Mouse (Mus musculus) yolk sac, embryonic 10.5 days (tissue): ENCODE results near the gene Ddx6.
"Not testable (repeated sequence)": the region's sequence is repeated elsewhere in the genome, so short reads cannot be mapped to it uniquely, and the experiment has no call there.

Experiments
- DNase-seq: peaks from one replicate; pipeline ENCODE4 v3.0.0-alpha.2; 2017; ENCODE audit warnings: low spot score

Gene Ddx6

DNA sequence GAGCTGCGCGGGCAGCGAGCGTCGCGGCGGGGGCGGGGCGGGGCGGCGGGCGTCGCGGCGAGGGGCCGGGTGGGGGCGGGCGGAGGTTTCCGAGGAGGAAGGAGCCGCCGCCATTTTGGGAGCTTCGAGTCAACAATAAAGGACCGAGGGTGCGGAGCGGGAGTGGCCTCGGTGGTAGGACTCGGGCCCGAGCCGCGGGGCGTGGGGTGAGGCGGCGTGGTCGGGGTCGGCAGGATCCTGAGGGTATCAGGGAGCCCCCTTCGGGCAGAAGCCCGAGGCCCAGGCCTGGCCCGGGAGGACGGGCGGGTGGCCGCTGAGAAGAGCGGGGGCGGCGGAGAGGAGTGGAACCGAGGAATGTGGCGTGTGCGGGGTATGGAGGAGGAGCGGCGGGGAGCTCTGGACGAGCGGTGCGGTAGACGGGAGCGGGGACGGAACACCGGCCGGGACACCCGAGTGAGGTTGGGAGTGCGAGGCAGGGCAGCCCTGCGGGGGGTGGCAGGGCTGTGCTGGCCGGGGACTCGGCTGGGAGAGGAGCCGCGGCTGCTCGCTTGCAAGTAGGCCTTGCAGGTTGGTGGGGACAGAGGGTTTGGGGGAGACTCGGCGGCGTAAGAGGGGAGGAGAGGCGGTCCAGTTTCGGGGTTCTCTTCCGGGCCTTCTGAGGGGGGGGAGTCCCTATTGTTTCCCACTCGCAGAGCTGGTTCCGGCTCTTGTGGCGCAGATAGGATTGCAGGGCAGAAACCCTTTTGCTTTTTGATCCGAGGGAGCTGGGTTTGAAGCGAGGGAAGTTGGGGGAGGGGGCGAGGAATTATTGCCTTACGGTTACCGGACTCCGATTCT is at the start of gene Ddx6:
TSS of gene Ddx6 (plus strand) at position 114 of the 837 bp plus-strand sequence.
- peak; percentile 75 for DNase-seq

DNA sequence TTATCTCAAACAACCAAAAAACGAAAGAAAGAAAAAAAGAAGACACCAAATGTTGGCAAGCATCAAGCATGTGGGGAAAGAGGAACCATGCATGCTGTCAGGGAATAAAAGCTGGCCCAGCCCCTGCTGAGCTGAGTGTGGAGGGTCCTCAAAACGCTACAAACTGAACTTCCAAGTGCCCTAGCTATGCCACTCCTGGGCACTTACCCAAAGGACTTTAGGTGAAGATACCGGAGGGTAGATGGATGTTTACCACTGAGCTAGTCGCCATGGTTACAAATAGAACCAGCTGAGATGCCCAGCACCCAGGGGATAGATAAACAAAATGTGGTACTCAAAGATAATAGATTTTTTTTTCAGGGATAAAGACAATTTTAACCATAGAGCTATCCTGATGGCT is 43.1 kb upstream of the Ddx6 start, which contains the start of gene Cxcr5:
TSS of gene Cxcr5 (minus strand) at position 281 of the 400 bp plus-strand sequence.
- DNase-seq: no peak

DNA sequence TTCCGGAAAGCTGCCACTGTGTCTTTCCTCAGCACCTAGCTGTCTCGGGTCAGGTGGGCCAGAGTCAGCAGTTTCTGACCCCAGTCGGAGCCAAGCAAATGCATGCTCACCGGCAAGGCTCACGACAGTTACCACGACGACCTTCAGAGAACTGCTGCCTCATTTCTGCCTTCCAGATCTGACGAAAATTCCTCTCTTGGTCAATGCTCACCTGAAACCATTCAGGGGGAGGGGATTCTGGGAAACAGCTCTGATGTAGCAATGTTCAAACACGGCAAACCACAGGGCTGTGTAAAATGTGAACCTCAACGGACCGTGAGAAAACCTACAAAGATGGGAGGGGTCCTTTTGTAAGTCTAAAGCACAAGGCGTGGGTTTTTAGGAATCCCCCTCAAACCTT is 41.8 kb upstream of the Ddx6 start:
- DNase-seq: peak; percentile 28

DNA sequence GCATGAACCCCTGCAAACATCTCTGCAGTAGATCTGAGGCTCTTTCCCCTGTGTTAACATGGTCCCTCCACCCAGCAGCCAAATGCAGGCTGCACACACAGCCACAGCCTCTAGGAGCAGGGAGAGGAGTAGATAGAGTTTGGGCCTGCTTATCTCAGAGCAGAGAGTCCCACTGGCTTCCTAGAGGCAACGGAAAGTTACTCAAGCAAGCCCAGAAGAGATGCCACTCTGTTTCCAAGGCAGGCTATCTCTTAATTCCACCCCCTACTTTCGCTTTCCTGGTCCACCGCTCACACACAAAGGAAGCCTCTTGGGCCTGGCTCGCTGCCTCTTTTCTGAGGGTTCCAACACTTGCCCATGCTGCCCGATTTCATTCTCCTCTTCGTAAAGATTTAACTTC is 39.3 kb upstream of the Ddx6 start:
- DNase-seq: no peak

DNA sequence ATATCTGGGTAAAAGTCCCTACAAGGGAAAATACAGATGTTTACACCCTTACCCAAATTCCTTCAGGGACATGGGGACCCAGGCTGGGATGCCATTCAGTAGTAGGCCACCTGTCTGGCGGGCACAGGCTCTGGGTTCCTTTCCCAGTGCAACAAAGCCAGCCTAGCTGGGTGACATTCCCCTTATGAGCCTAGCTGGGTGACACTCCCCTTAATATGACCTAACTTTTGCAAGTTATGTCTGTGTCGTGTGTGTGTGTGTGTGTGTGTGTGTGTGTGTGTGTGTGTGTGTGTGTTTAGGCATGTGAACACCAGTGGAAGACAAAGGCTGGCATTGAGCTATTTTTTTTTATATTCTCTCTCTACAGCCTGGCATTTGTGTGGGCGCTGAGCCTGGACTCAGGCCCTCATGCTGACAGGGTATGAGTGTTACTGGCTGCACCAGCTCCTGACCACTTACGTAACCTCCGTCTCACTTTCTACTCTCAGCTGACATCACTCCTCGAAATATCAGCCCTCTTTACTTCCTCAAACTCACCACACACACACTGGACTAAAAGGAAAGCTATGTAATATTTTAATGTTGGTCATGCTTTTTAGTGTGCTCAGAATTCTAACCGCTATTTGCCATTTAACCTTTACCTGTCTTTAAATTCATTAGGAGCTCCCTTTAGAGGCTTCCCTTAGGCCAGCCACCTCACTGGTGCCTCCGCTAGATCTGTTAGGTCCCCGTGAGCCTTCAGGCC is 37.2 kb upstream of the Ddx6 start:
- no peak for DNase-seq

DNA sequence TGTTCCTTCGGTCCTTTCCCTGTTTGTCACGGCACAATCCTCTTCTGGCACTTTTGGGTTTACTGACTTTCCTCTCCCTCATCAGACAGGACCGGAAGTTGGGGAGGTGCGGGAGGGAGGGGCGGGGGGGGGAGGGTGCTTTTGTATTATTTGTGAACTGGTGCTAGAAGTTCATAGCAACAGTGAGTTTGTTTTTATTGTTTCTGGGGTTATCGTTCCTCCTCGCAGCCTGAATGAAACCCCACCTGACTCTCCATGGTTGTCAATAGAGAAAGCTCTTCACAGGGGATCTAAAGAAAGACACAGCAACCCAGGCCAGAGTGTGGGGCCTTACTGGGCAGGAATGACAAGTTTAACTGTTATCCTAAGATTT is 36.6 kb upstream of the Ddx6 start:
- DNase-seq: no peak

DNA sequence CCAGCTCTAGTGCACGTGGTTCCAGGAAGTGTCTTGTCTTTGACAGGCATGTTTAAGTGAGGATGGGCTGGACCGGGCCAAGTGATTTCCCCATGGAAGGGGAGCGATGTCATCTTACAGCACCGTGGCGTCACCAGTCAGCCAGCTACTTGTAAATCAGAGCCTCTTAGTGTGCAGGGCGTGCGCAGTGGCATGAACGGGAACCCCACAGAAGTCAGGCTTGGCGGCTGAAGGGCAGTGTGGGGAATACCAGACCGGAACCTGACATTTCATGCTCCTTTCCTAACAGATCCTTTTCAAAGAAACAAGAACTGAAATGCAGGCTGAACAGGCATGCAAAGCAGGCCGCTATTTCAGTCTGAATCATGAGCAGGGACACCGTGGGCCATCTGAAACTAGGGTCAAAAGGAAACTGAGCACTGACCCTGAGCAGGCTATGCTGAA is 33.7 kb upstream of the Ddx6 start:
- DNase-seq: no peak

DNA sequence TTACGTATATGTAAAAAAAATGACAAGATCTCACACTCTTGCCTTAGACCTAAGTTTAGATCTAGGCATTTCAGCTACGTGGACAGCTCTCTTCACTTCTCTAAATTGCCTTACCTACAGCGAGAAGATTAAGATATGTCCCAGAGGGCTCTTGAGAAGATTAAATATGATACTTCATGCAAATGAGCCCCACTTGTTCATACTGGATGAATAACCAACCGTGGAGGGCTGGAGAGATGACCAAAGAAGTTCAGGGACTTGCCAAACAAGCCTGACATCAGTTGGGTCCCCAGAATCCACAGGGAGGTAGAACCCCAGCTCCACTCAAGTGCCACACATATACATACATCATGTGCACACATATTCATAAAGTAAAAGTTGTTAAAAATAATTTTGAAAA is 31.4 kb upstream of the Ddx6 start:
- DNase-seq: no peak

DNA sequence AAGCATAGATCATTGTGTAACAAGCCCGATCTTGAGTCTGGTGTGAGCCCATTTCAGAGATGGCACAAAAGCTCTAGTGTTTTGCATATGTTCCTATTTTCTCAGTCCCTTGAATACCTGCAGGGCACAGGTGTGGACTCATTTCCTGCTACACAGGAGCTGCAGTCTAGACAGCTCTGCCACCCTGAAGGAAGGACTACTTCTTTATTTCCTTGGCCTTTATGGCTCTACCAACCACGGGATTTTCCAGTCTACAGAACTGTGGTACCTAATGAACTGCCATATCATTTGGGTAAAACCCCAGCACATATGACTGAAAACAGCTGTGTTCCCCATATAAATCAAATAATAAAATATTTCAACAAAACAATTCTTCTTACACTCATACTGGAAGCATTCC is 29.6 kb upstream of the Ddx6 start:
- DNase-seq: no peak

DNA sequence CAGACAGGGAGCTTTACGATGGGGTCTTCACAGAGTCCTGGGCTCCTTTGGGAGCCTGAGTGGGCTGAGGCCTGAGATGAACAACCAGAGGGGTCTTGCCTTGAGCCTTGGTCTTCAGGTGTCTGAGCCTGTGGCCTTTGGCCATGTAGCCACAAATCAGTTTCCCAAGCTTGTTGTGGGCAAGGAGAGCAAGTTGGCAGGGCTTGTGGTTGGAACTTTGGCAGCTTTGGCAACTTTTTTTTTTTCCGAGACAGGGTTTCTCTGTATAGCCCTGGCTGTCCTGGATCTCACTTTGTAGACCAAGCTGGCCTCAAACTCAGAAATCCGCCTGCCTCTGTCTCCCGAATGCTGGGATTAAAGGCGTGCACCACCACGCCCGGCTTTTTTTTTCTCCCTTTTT is 28.6 kb upstream of the Ddx6 start:
- not testable (repeated sequence) for DNase-seq

DNA sequence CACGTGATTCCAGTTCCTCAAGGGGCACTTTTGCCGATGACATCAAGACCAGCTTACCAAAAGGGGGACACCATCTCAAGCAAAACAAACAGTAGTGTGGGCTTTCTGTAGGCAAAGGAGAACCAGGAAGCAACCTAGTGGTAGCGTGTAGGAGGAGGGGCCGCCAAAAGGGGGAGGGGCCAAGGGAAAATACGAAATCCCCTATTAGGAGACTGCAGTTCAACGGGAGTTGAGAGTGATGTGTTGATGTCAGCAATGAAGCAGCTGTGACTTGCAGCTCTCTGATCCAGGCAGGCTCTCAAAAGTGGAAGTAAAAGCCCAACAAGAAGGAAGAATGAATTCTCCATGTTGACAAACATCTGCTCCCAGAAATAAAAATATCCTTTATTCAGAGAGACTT is 25.3 kb upstream of the Ddx6 start:
- no peak for DNase-seq

DNA sequence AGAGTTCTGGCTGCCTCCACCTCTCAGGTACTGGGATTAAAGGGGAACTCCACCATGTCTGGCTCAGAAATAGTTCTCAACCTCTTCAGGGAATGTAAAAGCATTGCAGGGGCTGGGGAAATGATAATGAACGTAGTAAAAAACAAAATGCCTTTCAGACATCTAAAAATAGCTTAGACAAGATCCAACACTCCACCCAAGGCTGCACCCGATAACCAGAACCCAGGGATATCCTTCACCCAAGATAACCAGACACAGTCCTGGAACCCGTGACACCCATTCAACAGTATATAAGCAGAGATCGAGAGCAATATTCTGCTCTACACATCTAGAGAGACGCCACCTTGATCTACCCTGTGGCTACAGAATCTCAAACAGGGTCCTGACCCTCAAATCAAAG is 24.6 kb upstream of the Ddx6 start:
- DNase-seq: no peak

DNA sequence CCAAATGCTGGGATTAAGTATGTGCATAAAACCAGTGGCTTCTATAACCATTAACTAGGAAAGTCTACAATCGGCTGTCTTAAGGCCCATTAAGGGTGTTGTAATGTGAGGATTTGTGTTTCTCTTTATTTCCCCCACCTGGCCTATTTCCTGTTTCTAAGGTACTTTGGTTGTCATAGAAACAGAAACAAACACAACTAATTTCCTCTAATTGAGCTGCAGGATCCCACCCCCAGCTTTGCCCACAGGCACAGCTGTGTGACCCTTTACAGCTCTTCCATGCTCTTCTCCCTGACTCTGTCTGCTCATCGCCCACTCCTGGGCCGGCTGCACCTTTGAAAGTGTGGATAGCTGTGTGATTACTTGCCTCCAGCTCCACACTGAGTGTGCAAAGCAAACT is 23.3 kb upstream of the Ddx6 start:
- peak; percentile 20 for DNase-seq

DNA sequence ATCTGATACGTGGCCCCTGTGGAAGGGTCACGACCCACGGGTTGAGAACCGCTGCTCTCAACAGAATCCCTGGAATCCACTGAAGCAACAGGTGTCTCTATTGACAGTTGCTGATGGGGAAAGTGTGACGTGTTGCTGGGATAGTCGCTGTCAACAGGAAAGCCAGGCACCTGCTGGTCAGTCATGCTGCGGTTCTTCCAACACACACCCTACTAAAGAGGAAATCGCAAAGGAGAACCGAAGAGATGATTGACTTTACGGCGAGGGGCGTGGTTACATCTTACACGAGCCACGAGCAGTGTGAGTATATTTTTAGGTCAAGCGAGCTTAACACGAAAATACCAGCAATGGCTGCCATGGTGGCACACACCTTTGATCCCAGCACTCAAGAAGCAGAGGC is 22.3 kb upstream of the Ddx6 start:
- no peak for DNase-seq

DNA sequence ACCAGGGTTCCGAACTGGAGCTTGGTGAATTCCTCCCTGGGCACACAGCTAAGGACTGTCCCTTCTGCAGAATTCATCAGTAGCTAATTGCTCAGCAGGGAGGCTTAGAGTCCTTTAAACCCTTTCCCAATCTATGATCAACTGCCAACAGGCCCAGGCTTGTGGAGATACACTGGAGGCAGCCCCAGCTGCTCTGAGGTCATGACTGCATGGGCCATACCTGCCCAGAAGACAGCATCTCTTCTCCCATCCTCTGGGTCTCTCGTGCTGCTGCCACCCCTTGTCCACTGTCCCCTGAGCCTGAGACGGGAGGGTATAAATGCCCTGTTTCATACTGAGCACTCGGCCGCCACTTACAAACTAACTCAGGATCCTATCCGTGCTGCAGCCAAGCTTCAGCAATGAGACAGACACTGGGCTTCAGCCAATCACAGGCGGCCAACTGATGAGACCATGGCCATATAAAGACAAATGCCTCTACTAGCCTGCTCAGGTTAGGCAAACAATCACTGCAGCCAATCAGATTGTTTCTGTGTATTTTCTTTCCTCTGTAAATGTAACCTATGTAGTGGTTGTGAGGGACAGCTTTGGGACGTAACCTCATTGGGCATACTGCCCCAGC is 17.9 kb upstream of the Ddx6 start:
- no peak for DNase-seq

DNA sequence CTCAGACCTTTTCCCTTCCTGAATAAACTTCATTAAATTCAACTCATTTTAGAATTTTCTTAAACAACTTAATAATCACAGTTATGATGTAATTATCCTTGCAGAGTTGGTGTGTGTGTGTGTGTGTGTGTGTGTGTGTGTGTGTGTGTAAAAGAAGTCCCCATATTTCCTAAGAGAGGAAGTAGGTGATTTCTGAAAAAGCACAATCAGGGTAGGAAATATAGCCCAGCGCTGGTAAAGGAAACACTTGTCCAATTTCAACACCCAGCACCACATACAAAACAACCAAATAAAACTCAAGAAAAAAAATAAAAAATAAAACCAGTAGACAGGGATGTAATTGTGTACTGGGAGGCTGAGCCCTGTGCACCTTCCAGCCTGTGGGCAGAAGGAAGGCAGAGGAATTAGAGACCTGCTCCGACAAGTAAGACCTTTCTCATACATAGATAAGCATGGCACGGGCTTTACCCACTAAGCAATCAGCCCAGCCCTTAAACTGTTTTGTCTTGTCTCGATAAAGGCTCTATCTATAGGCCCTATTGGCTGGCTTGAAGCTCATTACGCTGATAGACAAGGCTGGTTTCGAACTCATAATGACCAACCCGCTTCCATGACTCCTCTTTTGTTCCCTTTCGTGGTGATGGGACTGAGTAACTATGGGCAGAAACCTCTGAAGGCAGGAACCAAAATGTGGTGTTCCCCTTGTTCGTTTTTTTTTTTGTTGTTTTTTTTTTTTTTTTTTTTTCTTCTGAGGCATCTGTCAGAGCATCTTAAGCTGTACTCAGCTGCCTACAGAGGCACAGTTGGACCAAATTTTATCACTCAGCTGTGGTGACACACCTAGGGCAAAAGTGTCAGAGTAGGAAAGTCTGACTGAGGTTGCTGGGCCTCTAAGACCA is 17.2 kb upstream of the Ddx6 start:
- DNase-seq: no peak

DNA sequence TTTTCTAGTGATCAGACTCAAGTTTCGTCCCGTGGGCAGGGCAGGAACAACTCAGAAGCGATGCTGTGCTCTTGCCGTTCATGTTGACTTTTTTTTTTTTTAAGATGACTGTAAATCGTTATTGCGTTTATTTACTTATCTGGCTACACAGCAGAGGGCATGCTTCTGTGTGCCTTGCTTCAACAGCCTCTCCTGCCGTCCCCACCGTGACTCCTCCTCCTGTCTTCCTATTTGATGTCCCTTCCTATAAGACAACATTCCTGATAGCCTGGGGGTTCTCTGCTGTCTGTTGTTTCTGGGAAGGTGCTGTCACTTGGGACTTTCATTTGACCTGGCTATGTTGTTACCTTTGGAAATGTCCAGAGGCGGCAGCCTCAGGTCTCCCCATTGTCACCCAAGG is 16.1 kb upstream of the Ddx6 start:
- DNase-seq: no peak

DNA sequence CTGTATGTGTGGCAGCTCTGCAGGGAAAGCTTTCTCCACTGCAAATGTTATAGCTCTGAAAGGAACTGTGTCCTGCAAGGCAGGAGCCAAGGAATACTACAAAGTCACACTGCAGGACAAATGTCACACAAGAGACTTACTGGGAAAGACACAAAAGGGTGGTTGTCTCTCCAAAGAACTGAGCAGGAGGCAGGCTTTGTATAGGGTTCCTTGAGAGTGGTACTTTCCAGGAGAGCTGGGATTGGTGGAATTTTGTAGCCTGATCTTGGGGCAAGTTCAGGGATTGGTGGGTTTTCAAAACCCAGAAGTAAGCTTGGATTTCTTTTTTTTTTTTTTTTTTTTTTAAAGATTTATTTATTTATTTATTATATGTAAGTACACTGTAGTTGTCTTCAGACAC is 15.6 kb upstream of the Ddx6 start:
- no peak for DNase-seq

DNA sequence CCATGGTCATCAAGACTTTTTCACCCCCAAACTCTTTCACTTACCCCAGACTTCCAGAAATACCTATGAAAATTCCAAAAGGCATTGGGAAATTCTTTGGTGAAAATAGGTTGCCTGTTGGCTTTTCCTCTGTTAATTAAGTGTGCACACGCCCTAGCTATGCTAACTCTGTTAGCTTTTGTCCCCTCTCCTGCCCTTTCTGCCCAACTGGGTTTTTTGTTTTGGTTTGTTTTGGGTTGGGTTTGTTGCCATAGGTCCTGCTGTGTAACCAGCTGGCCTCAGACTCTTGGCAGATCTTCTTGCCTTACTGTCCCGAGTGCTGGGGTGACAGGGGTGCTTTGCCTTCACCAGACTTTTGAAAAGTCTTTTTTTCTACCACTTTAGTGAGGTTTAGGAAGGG is 13.7 kb upstream of the Ddx6 start:
- no peak for DNase-seq

DNA sequence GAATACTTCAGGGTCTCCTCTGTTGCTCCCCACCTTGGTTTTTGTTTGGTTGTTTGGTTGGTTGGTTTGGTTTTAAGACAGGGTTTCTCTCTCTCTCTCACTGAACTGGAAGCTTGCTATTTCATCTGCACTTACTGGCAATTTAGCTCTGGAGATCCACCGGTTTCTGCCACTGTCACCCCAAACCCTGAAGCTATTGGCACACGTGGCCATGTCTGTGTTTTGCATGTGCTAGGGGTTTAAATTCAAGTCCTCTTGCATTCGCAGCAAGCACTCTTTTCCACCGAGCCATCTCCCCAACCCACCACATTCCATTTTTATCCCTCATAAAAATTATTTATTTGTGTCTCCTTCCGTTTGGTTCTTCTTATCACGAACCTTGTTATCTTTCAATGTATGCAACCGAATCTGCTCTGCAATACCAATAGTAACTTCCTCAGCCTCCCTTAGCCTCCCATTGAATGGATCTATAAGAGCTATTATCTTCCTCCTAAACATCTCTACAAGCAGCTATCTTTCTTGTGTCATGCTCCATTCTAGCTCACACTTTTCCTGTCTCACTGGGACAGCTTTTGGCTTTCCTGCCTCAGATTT is 13.0 kb upstream of the Ddx6 start:
- DNase-seq: no peak

DNA sequence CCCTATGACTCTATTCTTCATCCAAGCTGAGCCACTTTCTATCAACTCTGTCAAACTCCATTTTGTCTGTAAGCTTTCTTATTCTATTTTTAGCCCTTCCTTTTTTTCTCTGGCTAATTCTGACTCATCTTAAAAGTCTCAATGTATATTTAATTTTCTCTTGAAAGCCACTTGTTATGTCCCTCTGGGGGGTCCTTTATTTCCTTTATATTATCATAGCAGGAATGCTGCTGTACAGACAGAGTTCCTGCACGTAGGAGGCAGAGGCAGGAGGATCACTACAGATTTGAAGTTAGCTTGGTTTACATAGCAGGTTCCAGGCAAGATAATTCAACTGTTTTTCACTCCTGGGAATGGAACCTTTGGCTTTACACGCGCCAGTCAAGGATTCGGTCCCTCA is 11.5 kb upstream of the Ddx6 start:
- no peak for DNase-seq

DNA sequence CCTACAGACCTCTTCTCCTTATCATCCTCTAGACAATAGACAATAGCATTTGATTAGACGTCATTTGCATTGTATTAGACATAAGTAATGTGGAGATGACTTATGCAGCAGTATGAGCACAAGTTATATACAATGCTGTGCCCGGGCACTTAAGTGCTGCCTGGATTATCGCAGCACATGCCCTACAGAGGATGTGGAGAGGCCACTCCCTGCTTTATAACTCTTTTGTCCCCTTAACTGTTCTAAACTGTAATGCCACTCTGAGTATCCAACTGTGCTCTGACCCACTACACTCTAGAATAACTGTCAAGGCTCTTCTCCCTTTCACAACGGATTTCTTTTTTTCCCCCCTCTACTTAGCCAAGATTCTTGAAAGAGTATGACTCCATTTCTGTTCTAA is 10.8 kb upstream of the Ddx6 start:
- DNase-seq: no peak
